Mouse (Mus musculus) kidney, embryonic 16.5 days (tissue): ENCODE measurements at regions not wholly inside any gene's neighbourhood (a gene's known extent, or its start where the extent isn't known, plus 50 kb on each side); places are given as distances from the start of the nearest gene placed in this dataset.

ENCODE experiments used
- ATAC-seq: fragments of 200-750 bp; cut with Nextera tagmentation; 2 replicates; pipeline ENCODE4 v1.8.0; 2017; ENCODE audit warnings: moderate TSS enrichment; ENCODE audit not compliant: low FRiP score, low TSS enrichment
- H3K27ac ChIP-seq: fragments of 300-500 bp; sonication (generic); 2 replicates; pipeline ENCODE4 v1.5.1; 2014; ENCODE audit warnings: low read length
- H3K27me3 ChIP-seq: fragments of 300-500 bp; sonication (generic); 2 replicates; pipeline ENCODE4 v1.6.1; 2014; ENCODE audit warnings: low read length, control low read depth, mixed read lengths; ENCODE audit not compliant: insufficient read depth
- H3K36me3 ChIP-seq: fragments of 300-500 bp; sonication (generic); 2 replicates; pipeline ENCODE4 v1.6.1; 2014; ENCODE audit warnings: low read length, control low read depth, mixed read lengths; ENCODE audit not compliant: insufficient read depth
- H3K4me1 ChIP-seq: fragments of 300-500 bp; sonication (generic); 2 replicates; pipeline ENCODE4 v1.6.1; 2014; ENCODE audit warnings: low read length, control low read depth, mixed read lengths; ENCODE audit not compliant: insufficient read depth
- H3K4me2 ChIP-seq: fragments of 300-500 bp; sonication (generic); replicated peaks from 2 replicates; pipeline ENCODE4 v1.6.1; 2014; ENCODE audit warnings: low read depth, low read length
- H3K4me3 ChIP-seq: fragments of 300-500 bp; sonication (generic); 2 replicates; pipeline ENCODE4 v1.5.1; 2014; ENCODE audit warnings: mild to moderate bottlenecking, low read length
- H3K9ac ChIP-seq: fragments of 300-500 bp; sonication (generic); replicated peaks from 2 replicates; pipeline ENCODE4 v1.6.1; 2014; ENCODE audit warnings: low read length
- H3K9me3 ChIP-seq: fragments of 300-500 bp; sonication (generic); 2 replicates; pipeline ENCODE4 v1.6.1; 2016; ENCODE audit warnings: low read length, control low read depth
- WGBS: fragments of 180-500 bp; shearing (Covaris S2); extraction: QIAGEN DNeasy Blood & Tissue Kit; methylation state at CpG from one replicate; pipeline ENCODE4 v1.1.7; 2014; 5-methylcytosine and 5-hydroxymethylcytosine counted together

DNA sequence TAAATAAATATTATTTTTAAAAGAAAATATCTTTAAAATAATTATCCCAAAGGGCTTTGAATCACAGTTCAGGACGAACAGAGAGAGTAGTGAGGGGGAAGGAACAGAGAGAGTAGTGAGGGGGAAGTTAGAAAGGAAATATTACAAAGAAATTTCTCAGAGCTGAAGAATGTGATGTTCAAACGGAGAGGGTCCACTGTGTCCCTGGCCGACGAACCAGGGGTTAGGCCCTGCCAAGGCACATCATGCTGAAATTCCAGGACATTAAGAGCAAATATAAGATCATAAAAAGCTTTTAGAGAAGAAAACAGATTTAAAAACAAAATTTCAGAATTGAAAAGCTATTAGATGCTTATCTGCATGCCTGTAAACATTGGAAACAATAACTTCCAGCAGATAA, 61.6 kb downstream of the Skor1 start:
- Histone ChIP-seq H3K9me3 (no peaks in the 10 kb centered on the region; the same call in 1 of the 2 replicates), H3K9ac (no peak overlapping the region), H3K4me3 (no peak overlapping the region), H3K36me3 (no peaks in the 10 kb centered on the region), H3K27ac (no peak overlapping the region), H3K27me3 (no peaks in the 10 kb centered on the region), H3K4me2 (no peak overlapping the region), H3K4me1 (peaks cover 17% of the 10 kb centered on the region)
- no peak for ATAC-seq
- 54% methylated on average over 4 of the region's 4 CpGs for WGBS

DNA sequence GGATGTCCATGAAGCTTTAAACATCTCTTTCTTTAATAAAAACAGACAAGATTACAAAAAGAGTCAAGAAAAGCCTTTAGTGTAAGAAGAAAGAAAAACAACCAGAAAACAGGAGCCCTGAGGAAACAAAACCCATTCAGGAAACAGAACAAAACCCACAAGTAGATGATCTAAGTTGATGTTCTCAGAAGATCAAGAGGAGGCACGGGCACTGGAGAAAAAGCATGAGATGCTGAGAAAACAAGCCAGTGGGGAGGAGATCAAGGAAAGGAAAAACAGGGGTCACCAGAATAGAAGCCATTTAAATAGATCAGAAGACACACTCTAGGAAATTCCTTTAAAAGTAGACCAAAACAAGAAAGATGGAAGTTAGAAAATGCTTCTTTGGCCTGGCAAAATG, 62.1 kb downstream of the Skor1 start:
- no peak for ATAC-seq
- H3K27ac ChIP-seq: no peak overlapping the region
- H3K4me1 ChIP-seq: peaks cover 12% of the 10 kb centered on the region
- 81% methylated on average over 1 of the region's 1 CpGs for WGBS
- no peak overlapping the region for H3K4me3 ChIP-seq
- H3K9me3 ChIP-seq: no peaks in the 10 kb centered on the region; the same call in 1 of the 2 replicates
- no peaks in the 10 kb centered on the region for H3K27me3 ChIP-seq
- no peak overlapping the region for H3K9ac ChIP-seq
- no peaks in the 10 kb centered on the region for H3K36me3 ChIP-seq
- no peak overlapping the region for H3K4me2 ChIP-seq

DNA sequence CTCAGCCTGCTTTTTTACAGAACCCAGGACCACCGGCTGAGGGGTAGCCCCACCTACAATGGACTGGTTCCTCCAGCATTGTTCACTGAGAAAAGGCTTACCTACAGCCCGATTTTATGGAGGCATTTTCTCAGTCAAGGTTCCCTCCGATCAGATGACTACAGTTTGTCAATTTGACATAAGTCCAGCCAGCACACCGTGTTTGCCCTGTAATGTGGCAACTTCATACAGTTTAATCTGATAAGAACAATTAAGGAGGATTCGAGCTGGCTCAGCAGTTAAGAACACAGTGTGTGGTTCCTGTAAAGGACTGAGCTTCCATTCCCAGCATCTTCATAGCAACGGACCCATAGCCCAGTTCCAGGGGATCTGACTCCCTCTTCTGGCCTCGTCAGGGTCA, 65.9 kb downstream of the Skor1 start:
- Histone ChIP-seq H3K9me3 (no peaks in the 10 kb centered on the region; the same call in 1 of the 2 replicates), H3K9ac (no peak overlapping the region), H3K4me3 (no peak overlapping the region), H3K4me2 (no peak overlapping the region), H3K4me1 (no peaks in the 10 kb centered on the region), H3K36me3 (no peaks in the 10 kb centered on the region), H3K27me3 (no peaks in the 10 kb centered on the region), H3K27ac (no peak overlapping the region)
- 80% methylated on average over 7 of the region's 7 CpGs for WGBS
- ATAC-seq: no peak

DNA sequence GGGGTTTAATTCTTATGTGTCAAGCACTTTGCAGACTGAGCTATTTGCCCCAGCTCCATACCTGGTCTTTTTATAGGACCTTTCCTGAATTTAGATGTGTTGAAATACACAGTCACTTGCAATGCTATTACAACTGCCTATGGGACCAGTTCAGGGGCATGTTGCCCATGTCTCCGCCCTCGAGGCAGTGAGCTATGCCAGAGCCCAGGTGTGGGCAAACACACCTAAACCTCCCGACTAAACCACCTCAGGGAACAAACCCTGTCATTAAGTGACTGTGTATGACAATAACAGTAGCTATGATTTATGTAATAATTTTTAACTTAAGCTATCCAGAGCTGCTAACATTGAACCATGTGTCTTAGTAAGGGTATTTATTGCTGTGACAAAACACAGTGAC, 66.5 kb downstream of the Skor1 start:
- H3K27ac ChIP-seq: no peak overlapping the region
- 85% methylated on average over 3 of the region's 3 CpGs for WGBS
- no peak for ATAC-seq
- no peaks in the 10 kb centered on the region for H3K4me1 ChIP-seq
- H3K9me3 ChIP-seq: no peaks in the 10 kb centered on the region; the same call in 1 of the 2 replicates
- no peaks in the 10 kb centered on the region for H3K36me3 ChIP-seq
- no peak overlapping the region for H3K9ac ChIP-seq
- no peak overlapping the region for H3K4me2 ChIP-seq
- no peak overlapping the region for H3K4me3 ChIP-seq
- H3K27me3 ChIP-seq: no peaks in the 10 kb centered on the region

DNA sequence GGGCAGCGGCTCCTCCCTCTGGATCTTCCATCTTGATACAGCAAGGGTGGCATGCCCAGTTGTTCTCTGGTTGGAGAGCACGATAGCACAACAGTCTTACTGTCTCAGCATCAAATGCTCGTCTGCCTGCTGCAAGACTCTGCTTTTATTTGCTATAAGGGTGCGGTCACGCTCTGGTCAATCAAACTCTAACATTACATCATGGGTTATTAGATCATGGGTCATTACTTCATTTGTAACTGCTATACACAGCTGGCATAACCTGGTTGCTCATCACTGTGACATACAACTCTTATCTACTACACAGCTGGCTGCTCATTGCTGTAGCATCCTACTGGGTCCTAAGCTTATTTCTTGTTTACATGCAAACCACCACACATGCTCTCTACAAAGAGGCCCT, 68.4 kb downstream of the Skor1 start:
- Histone ChIP-seq H3K27ac (no peak overlapping the region), H3K36me3 (no peaks in the 10 kb centered on the region), H3K9ac (no peak overlapping the region), H3K9me3 (no peaks in the 10 kb centered on the region; the same call in 1 of the 2 replicates), H3K4me3 (no peak overlapping the region), H3K4me1 (no peaks in the 10 kb centered on the region), H3K4me2 (no peak overlapping the region), H3K27me3 (no peaks in the 10 kb centered on the region)
- no peak for ATAC-seq
- WGBS: 92% methylated on average over 5 of the region's 5 CpGs

DNA sequence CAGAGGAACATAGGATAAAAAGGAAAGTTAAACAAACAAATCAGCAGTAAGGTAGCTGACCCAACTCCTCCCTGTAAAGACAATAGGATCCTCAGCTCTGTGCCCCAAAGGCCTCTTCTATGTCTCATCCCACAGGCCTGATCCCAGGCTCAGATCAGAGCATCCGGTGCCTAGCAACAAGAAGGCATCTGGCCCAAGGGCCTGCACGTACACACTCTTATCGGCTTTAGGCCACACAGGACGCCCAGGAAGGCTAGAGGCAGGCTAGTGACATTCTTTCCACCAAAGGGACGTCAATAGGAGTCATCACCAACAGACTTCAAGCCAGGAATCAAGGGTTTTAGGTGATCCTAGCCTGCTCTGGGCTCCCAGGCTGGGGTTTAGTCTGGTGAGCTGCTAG, 73.5 kb downstream of the Skor1 start:
- no peaks in the 10 kb centered on the region for H3K36me3 ChIP-seq
- WGBS: 56% methylated on average over 5 of the region's 5 CpGs
- no peaks in the 10 kb centered on the region for H3K27me3 ChIP-seq
- H3K9me3 ChIP-seq: no peaks in the 10 kb centered on the region
- H3K9ac ChIP-seq: no peak overlapping the region
- no peak for ATAC-seq
- no peak overlapping the region for H3K4me3 ChIP-seq
- peaks cover 25% of the 10 kb centered on the region for H3K4me1 ChIP-seq
- no peak overlapping the region for H3K4me2 ChIP-seq
- H3K27ac ChIP-seq: peak overlapping the region; percentile 61; the same call in 1 of the 2 replicates

DNA sequence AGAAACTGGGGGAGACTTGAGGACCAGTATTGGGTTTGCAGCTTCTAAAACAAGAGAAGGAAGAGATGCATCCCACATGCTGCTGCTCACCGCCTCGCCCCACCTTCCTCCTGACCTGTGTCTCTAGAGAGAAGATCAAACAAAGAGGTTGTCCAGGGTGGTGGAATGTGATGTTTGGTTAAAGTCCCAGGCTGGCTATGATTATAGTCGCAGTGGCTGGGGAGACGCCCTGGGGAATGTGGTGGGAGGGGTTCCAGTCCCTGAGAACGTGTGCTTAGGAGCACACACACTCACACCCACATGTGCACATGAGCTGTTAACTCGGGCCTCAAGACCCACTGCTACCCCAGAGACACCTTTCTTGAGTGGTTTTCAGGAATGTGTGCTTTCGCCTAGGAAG, 74.0 kb downstream of the Skor1 start:
- Histone ChIP-seq H3K36me3 (no peaks in the 10 kb centered on the region), H3K9ac (no peak overlapping the region), H3K27me3 (no peaks in the 10 kb centered on the region), H3K27ac (peak overlapping the region; percentile 61; the same call in 1 of the 2 replicates), H3K4me2 (no peak overlapping the region), H3K4me3 (no peak overlapping the region), H3K9me3 (no peaks in the 10 kb centered on the region), H3K4me1 (peaks cover 25% of the 10 kb centered on the region)
- WGBS: 22% methylated on average over 7 of the region's 7 CpGs
- ATAC-seq: 0 out of 2 replicates have a peak, but pooled peaks have one; percentile 59

DNA sequence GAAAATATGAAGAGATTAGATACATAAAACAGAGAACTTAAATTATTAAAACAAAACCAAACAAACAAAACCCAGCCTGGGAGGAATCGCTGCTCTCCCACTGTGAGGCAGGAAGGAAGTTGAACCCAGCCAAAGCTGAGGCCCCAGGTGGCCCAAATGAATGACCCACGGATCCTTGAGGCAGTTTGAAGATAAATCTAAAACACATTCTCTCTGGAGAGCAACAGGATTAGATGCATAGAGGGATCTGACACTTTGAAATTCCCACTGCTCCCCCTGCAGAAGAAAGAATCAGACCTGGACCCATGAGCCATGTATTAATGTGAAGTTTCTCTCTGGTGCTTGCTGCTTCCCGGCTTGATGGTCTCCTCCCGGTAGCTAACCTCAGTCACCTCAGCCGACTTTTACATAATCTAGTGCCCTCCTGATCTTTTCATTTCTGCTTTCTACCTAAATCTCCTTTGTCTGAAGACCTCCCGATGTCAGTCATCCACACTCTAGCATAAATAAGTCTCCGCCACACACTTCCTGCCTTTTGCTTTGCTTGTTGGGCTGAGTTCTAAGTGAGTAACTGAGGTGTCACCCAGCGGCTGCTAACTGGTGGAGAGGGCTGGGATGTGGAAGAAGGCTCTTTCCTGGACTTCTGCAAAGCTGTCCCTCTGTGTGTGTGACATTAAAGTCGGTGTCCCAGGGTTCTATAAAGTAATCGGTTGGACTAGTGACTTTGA, 74.6 kb downstream of the Skor1 start:
- peaks cover 25% of the 10 kb centered on the region for H3K4me1 ChIP-seq
- H3K4me2 ChIP-seq: peak overlapping the region; percentile 20; the same call in 1 of the 2 replicates
- no peak for ATAC-seq
- H3K9ac ChIP-seq: no peak overlapping the region
- H3K27me3 ChIP-seq: no peaks in the 10 kb centered on the region
- H3K9me3 ChIP-seq: no peaks in the 10 kb centered on the region
- H3K4me3 ChIP-seq: no peak overlapping the region
- no peaks in the 10 kb centered on the region for H3K36me3 ChIP-seq
- H3K27ac ChIP-seq: peak overlapping the region; percentile 61; the same call in 1 of the 2 replicates
- WGBS: 22% methylated on average over 10 of the region's 10 CpGs

DNA sequence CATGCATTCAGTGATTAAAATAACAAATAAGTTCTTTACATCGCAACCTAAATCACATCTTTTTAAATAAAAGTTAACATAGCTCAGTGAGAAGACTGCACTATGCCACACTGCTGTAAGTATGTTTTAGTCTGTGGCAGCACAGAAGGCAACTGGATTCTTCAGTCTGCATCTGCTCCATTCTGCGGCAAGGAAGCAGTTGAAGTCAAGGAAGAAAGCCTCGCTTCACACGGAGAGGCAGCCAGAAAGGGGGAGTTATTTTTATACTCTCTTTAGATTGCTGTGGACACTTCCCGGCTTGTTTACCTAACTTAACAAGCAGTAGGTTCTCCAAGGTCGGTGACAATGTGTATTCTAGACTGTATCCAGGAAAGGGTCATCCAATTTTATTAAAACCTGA, 77.7 kb downstream of the Skor1 start:
- no peaks in the 10 kb centered on the region for H3K27me3 ChIP-seq
- H3K27ac ChIP-seq: no peak overlapping the region
- WGBS: 36% methylated on average over 6 of the region's 6 CpGs

DNA sequence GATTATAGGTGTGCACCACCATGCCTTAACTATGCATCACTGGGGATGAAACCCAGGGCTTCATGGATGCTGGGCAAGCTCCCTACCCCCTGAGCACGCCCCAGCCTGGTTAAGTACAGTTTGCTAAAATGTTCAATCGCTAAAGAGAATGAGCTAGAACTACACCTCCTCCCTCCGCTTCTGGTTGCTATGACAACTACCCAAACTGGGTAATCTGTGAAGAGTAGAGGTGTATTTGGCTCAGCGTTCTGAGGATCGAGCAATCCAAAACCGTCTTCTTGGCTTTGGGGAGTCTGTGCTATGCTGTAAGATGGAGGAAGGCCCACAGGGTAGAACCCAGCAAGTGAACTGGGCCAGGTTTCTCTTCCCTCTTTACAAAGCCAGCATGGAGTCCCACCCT, 78.8 kb downstream of the Skor1 start:
- Histone ChIP-seq H3K27ac (no peak overlapping the region), H3K27me3 (no peaks in the 10 kb centered on the region), H3K4me2 (no peak overlapping the region), H3K9ac (no peak overlapping the region), H3K9me3 (no peaks in the 10 kb centered on the region), H3K4me3 (no peak overlapping the region), H3K36me3 (no peaks in the 10 kb centered on the region), H3K4me1 (peaks cover 22% of the 10 kb centered on the region)
- 88% methylated on average over 6 of the region's 6 CpGs for WGBS
- ATAC-seq: no peak

More for the DNA sequence above, 77.7 kb downstream of the Skor1 start:
- ATAC-seq: no peak
- Histone ChIP-seq H3K4me3 (no peak overlapping the region), H3K9me3 (no peaks in the 10 kb centered on the region), H3K9ac (no peak overlapping the region), H3K4me1 (peaks cover 25% of the 10 kb centered on the region), H3K36me3 (no peaks in the 10 kb centered on the region), H3K4me2 (no peak overlapping the region)
